17 mouse cellular contexts compared by ENCODE assay signal in genomic region chr10:83133866-83134570, GRCm38 (mm10).
A peak's percentile ranks its signal among the peaks of the same experiment; 100 is the strongest.
DNase-seq lines count a peak whose midpoint lies in the region; ATAC-seq lines count a peak whose summit lies in the region.
"Had no signal": no experiment of that assay in that cellular context is flagged by ENCODE, and none has a peak within 500 bp of the region (broad histone marks: within the 10 kb centered on the region; RNA-seq: fewer than 3 reads in every experiment).

No protein-coding gene starts in this region.

- H3K4me2 ChIP-seq in neural tube, embryonic 12.5 days (replicated peaks): peak overlapping the region; percentile 25; the same call in 1 of the 2 replicates
- H3K4me2 ChIP-seq in neural tube, embryonic 15.5 days: no peak overlapping the region
- peak overlapping the region; percentile 24 for H3K4me2 ChIP-seq in limb, embryonic 12.5 days
- H3K4me2 ChIP-seq: heart, embryonic 12.5 days; hindbrain, embryonic 14.5 days; kidney, embryonic 15.5 days; liver, embryonic 13.5 days had no signal

- DNase-seq in cerebellum, adult 8-10 months: peak; percentile 28
- DNase-seq in cerebellum, adult 11 months: no peak
- peak; percentile 41 for DNase-seq in telencephalon, adult 2 months (ENCODE audit: low read depth, low spot score)
- DNase-seq in heart, postnatal 14 days: no peak
- no peak for DNase-seq in frontal cortex, postnatal 14 days (ENCODE audit: low spot score in 2 of 2)
- DNase-seq: liver, embryonic 13.5 days; lung, postnatal 14 days; right cerebral cortex, adult 18-20 months; thymus, postnatal 25 days had no signal

- H3K27ac ChIP-seq in neural tube, embryonic 12.5 days: no peak overlapping the region
- no peak overlapping the region for H3K27ac ChIP-seq in neural tube, embryonic 15.5 days (replicated peaks)
- peak overlapping the region; percentile 87 for H3K27ac ChIP-seq in limb, embryonic 12.5 days
- H3K27ac ChIP-seq: hindbrain, embryonic 14.5 days; liver, embryonic 13.5 days had no signal

- H3K4me1 ChIP-seq in neural tube, embryonic 12.5 days: peaks cover 54% of the 10 kb centered on the region
- peaks cover 58% of the 10 kb centered on the region for H3K4me1 ChIP-seq in neural tube, embryonic 15.5 days
- H3K4me1 ChIP-seq in limb, embryonic 12.5 days (replicated peaks): peaks cover 79% of the 10 kb centered on the region

- H3K4me3 ChIP-seq in neural tube, embryonic 12.5 days: no peak overlapping the region
- no peak overlapping the region for H3K4me3 ChIP-seq in neural tube, embryonic 15.5 days (replicated peaks)
- H3K4me3 ChIP-seq in limb, embryonic 12.5 days (replicated peaks): no peak overlapping the region
- H3K4me3 ChIP-seq: erythroblast, embryonic 14.5 days; heart, embryonic 12.5 days; kidney, embryonic 15.5 days; liver, embryonic 13.5 days; myocyte had no signal

- H3K27me3 ChIP-seq in neural tube, embryonic 12.5 days (replicated peaks): no peaks in the 10 kb centered on the region
- no peaks in the 10 kb centered on the region for H3K27me3 ChIP-seq in neural tube, embryonic 15.5 days (replicated peaks)
- peaks cover 21% of the 10 kb centered on the region for H3K27me3 ChIP-seq in limb, embryonic 12.5 days
- H3K27me3 ChIP-seq: heart, embryonic 12.5 days; kidney, embryonic 15.5 days; liver, embryonic 13.5 days had no signal

- intact Hi-C loops in heart, postnatal 14 days (cut with DNase I): no loop called here

- H3K9me3 ChIP-seq in neural tube, embryonic 12.5 days: no peaks in the 10 kb centered on the region
- H3K9me3 ChIP-seq in neural tube, embryonic 15.5 days (replicated peaks): no peaks in the 10 kb centered on the region
- no peaks in the 10 kb centered on the region for H3K9me3 ChIP-seq in limb, embryonic 12.5 days
- H3K9me3 ChIP-seq: heart, embryonic 12.5 days; kidney, embryonic 15.5 days; liver, embryonic 13.5 days had no signal

- no peak for ATAC-seq in neural tube, embryonic 12.5 days (ENCODE audit: low FRiP score, low read depth)
- ATAC-seq in neural tube, embryonic 15.5 days (ENCODE audit: low FRiP score): no peak
- no peak for ATAC-seq in limb, embryonic 12.5 days (ENCODE audit: insufficient number of reproducible peaks, insufficient read depth, low FRiP score, low TSS enrichment, low read depth)

- WGBS in neural tube, embryonic 12.5 days: 22% methylated on average over 16 of the region's 16 CpGs
- WGBS in neural tube, embryonic 15.5 days: 17% methylated on average over 16 of the region's 16 CpGs
- 67% methylated on average over 16 of the region's 16 CpGs for WGBS in limb, embryonic 12.5 days

- H3K9ac ChIP-seq in neural tube, embryonic 12.5 days: no peak overlapping the region
- no peak overlapping the region for H3K9ac ChIP-seq in neural tube, embryonic 15.5 days (replicated peaks)
- H3K9ac ChIP-seq in limb, embryonic 12.5 days (replicated peaks): no peak overlapping the region
- H3K9ac ChIP-seq: heart, embryonic 12.5 days; hindbrain, embryonic 14.5 days; kidney, embryonic 15.5 days; liver, embryonic 13.5 days had no signal

- H3K36me3 ChIP-seq in neural tube, embryonic 12.5 days: no peaks in the 10 kb centered on the region
- H3K36me3 ChIP-seq in neural tube, embryonic 15.5 days: no peaks in the 10 kb centered on the region
- no peaks in the 10 kb centered on the region for H3K36me3 ChIP-seq in limb, embryonic 12.5 days
- H3K36me3 ChIP-seq: heart, embryonic 12.5 days; kidney, embryonic 15.5 days; liver, embryonic 13.5 days had no signal

Comparison
In these comparisons a context has a peak if more than half of its experiments do, and no peak if none do; other contexts are left out.
1. DNase-seq: peak in cerebellum, adult 8-10 months (single experiment) and telencephalon, adult 2 months (single experiment); none in cerebellum, adult 11 months (single experiment), heart, postnatal 14 days (0 of 2) and frontal cortex, postnatal 14 days (0 of 2).